Mouse (Mus musculus) CH12.LX (cell line): Measurements from ENCODE around the gene Svep1.

Experiments used
- CHD1 ChIP-seq: IDR thresholded peaks from 2 replicates; pipeline ENCODE4 v1.6.1; 2012; ENCODE audit warnings: low read depth, low read length, improper control_type of control experiment, inconsistent platforms
- CTCF ChIP-seq, 2 experiments: IDR thresholded peaks in 1 of 2; conservative IDR thresholded peaks in 1 of 2; 2 replicates each; pipeline ENCODE4 v1.5.1; 2011 to 2012; ENCODE audit warnings: low read depth in 2 of 2, low read length in 2 of 2, improper control_type of control experiment in 1 of 2, inconsistent platforms in 1 of 2, mild to moderate bottlenecking in 1 of 2, moderate library complexity in 1 of 2
- ELF1 ChIP-seq: IDR thresholded peaks from 2 replicates; pipeline ENCODE4 v1.6.1; 2014; ENCODE audit warnings: low read depth, mild to moderate bottlenecking, inconsistent platforms, low read length, improper control_type of control experiment
- HCFC1 ChIP-seq: IDR thresholded peaks from 2 replicates; pipeline ENCODE4 v1.6.1; 2012; ENCODE audit warnings: low read depth, mild to moderate bottlenecking, inconsistent platforms, low read length, improper control_type of control experiment
- MAX ChIP-seq: IDR thresholded peaks from 2 replicates; pipeline ENCODE4 v1.6.1; 2011; ENCODE audit warnings: low read length, improper control_type of control experiment
- MAZ ChIP-seq: IDR thresholded peaks from 2 replicates; pipeline ENCODE4 v1.6.1; 2012; ENCODE audit warnings: low read depth, mild to moderate bottlenecking, inconsistent platforms, low read length, improper control_type of control experiment, moderate library complexity
- POLR2A ChIP-seq: IDR thresholded peaks from 2 replicates; pipeline ENCODE4 v1.6.1; 2011; ENCODE audit warnings: low read depth, mild to moderate bottlenecking, improper control_type of control experiment, low read length
- SIN3A ChIP-seq: IDR thresholded peaks from 2 replicates; pipeline ENCODE4 v1.6.1; 2012; ENCODE audit warnings: low read length, improper control_type of control experiment, inconsistent platforms
- TBP ChIP-seq: conservative IDR thresholded peaks from 2 replicates; pipeline ENCODE4 v1.6.1; 2011; ENCODE audit warnings: low read depth, low read length, improper control_type of control experiment
- UBTF ChIP-seq: IDR thresholded peaks from 2 replicates; pipeline ENCODE4 v1.6.1; 2012; ENCODE audit warnings: low read depth, mild to moderate bottlenecking, inconsistent platforms, low read length, improper control_type of control experiment, moderate library complexity
- USF1 ChIP-seq: IDR thresholded peaks from 2 replicates; pipeline ENCODE4 v1.6.1; 2014; ENCODE audit warnings: low read depth, mild to moderate bottlenecking, inconsistent platforms, low read length, improper control_type of control experiment
- ZNF384 ChIP-seq: IDR thresholded peaks from 2 replicates; pipeline ENCODE4 v1.6.1; 2012; ENCODE audit warnings: low read depth, low read length, improper control_type of control experiment, inconsistent platforms

GRCm38 (mm10) chr4:58150301-58150700 is 56.4 kb downstream of the Svep1 start:
- no peak for TF ChIP-seq POLR2A
- no peak for TF ChIP-seq HCFC1
- TF ChIP-seq ZNF384 = no peak
- TF ChIP-seq TBP = no peak
- TF ChIP-seq MAZ = no peak
- no peak for TF ChIP-seq USF1
- no peak for TF ChIP-seq CTCF (conservative IDR thresholded peaks at IDR 0.05 in 1 of 2, IDR thresholded peaks at IDR 0.05 in 1 of 2; ENCODE audit: low read depth in 2 of 2, low read length in 2 of 2)
- no peak for TF ChIP-seq SIN3A
- no peak for TF ChIP-seq ELF1
- no peak for TF ChIP-seq MAX
- no peak for TF ChIP-seq UBTF
- no peak for TF ChIP-seq CHD1
